Mouse (Mus musculus) layer of hippocampus, adult 11-12 months (tissue): ENCODE measurements at regions not wholly inside any gene's neighbourhood (a gene's known extent, or its start where the extent isn't known, plus 50 kb on each side); places are given as distances from the start of the nearest gene placed in this dataset.

ENCODE experiments used
- DNase-seq: peaks from one replicate; pipeline ENCODE4 v3.0.0; 2022; ENCODE audit warnings: low spot score

GRCm38 (mm10) chr6:101473956-101474355 lies 96.3 kb upstream of the Pdzrn3 start:
- DNase-seq: no peak

GRCm38 (mm10) chr6:101473257-101473925 lies 95.7 kb upstream of the Pdzrn3 start:
- peak; percentile 65 for DNase-seq

- DNase-seq: no peak
Observed at GRCm38 (mm10) chr6:101464910-101465309, 87.2 kb upstream of the Pdzrn3 start.

GRCm38 (mm10) chr6:101463812-101464320 lies 86.2 kb upstream of the Pdzrn3 start:
- DNase-seq: no peak

GRCm38 (mm10) chr6:101446720-101447119 lies 69.0 kb upstream of the Pdzrn3 start:
- DNase-seq: no peak

- no peak for DNase-seq
Observed at GRCm38 (mm10) chr6:101446316-101446715, 68.6 kb upstream of the Pdzrn3 start.

GRCm38 (mm10) chr6:101432769-101433168 lies 55.1 kb upstream of the Pdzrn3 start:
- no peak for DNase-seq

- DNase-seq: no peak
Observed at GRCm38 (mm10) chr6:101429634-101430033, 51.9 kb upstream of the Pdzrn3 start.
